Mouse (Mus musculus): Measurements from ENCODE around the gene B230307C23Rik. TPM values are rescaled to one million over a fixed set of nuclear protein-coding genes. Genes with fewer than 3 reads are reported as not detected.
"Not testable (repeated sequence)": the region's sequence is repeated elsewhere in the genome, so short reads cannot be mapped to it uniquely, and the experiment has no call there.

Gene B230307C23Rik
- polyA plus RNA-seq, 1 experiment from 2014 or later: 11.0 TPM

DNA sequence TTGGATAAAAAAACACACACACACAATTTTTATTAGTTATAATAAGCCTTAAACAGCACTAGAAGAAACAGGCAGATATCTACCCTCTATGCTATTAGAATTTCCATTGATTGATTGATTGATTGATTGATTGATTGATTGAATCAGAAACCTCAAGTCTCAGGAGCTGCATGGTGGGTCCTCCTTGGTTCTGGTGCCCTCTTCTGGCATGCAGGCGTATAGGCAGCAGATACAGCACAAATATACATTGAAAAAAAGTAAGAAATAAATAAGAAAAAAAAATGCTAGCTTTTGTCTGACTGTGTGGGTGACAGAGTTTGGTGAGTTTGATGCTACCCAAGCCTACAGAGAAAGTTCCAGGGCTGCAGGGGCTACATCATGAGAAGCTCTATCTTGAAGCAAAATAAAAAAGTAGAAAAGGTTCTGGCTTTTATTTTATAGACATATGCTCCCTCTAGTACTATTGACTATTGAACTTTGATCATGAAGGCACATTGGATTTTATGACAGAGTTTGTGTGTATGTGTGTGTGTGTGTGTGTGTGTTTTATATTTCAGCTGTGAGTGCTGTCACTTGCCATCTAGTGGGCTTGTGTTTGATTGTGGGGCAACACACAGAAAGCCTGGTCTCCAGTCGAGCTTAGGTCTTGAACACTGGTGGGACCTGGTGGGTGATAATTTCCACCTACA is 25.7 kb downstream of the B230307C23Rik start:
- Histone ChIP-seq H3K4me3 (replicated peaks) (no peak overlapping the region), H3K4me2 (no peak overlapping the region), H3K27ac (replicated peaks) (no peak overlapping the region), H3K4me1 (replicated peaks) (no peaks in the 10 kb centered on the region), H3K36me3 (replicated peaks) (0 out of 2 replicates have a peak, but pooled peaks cover 11% of the 10 kb centered on the region), H3K27me3 (no peaks in the 10 kb centered on the region), H3K9ac (no peak overlapping the region), H3K9me3 (replicated peaks) (no peaks in the 10 kb centered on the region)
- 59% methylated on average over 2 of the region's 2 CpGs for WGBS (ENCODE audit: insufficient replicate concordance)
- ATAC-seq (ENCODE audit: insufficient read depth): no peak

- not testable (repeated sequence) for H3K27ac ChIP-seq (replicated peaks); H3K4me1 ChIP-seq (replicated peaks); H3K4me3 ChIP-seq (replicated peaks); H3K4me2 ChIP-seq; H3K27me3 ChIP-seq; H3K36me3 ChIP-seq (replicated peaks); ATAC-seq (ENCODE audit: insufficient read depth); H3K9ac ChIP-seq; H3K9me3 ChIP-seq (replicated peaks)
- 76% methylated on average over 8 of the region's 8 CpGs for WGBS (ENCODE audit: insufficient replicate concordance)
Measured at GRCm38 (mm10) chr16:98026186-98026585, 29.1 kb downstream of the B230307C23Rik start.

DNA sequence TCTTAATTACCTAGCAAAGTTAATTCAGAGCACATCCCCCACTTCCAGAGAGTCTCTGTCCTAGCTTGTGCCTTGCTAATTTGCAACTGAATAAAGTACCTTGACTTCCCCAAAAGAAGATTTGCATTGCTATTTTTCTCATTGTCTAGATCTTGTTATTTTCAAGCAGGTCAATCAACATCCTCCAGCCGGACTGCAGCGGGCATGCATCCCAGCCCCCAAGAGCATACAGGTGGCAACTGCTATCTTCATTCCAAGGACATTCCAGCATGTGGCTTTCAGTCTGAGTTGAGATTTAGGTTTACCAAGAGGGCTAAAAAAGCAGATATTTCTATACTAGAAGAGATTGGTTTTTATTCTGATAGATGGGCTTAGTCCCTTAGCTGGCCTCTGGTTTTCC is 37.9 kb downstream of the B230307C23Rik start:
- 75% methylated on average over 2 of the region's 2 CpGs for WGBS (ENCODE audit: insufficient replicate concordance)
- H3K4me2 ChIP-seq; ATAC-seq (ENCODE audit: insufficient read depth); H3K4me3 ChIP-seq (replicated peaks); H3K27me3 ChIP-seq; H3K27ac ChIP-seq (replicated peaks); H3K9ac ChIP-seq; H3K36me3 ChIP-seq (replicated peaks); H3K9me3 ChIP-seq (replicated peaks); H3K4me1 ChIP-seq (replicated peaks): not testable (repeated sequence)

DNA sequence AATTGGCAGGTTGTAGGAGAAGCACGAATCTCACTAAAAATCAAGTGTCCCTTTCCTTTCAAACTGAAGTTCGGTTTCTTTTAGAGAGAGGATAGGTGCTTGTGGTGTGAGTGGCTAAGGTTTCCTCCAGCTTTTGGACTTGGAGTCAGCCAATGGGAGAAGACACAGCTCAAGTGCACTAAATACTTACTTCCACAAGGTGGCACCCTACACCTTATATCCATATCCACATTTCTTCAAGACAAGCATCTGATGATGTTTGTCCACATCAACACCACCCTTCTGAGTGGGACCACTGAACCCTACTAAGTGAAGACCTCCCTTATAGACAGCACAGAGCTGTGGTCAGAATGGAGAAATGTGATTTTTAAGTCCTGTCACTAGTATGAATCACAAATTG is 44.6 kb downstream of the B230307C23Rik start:
- 54% methylated on average over 2 of the region's 2 CpGs for WGBS (ENCODE audit: insufficient replicate concordance)
- Histone ChIP-seq H3K36me3 (replicated peaks) (no peaks in the 10 kb centered on the region), H3K4me1 (replicated peaks) (no peaks in the 10 kb centered on the region), H3K9me3 (replicated peaks) (no peaks in the 10 kb centered on the region), H3K9ac (no peak overlapping the region), H3K4me2 (no peak overlapping the region), H3K27ac (replicated peaks) (no peak overlapping the region), H3K27me3 (no peaks in the 10 kb centered on the region), H3K4me3 (replicated peaks) (no peak overlapping the region)
- no peak for ATAC-seq (ENCODE audit: insufficient read depth)

- not testable (repeated sequence) for H3K9ac ChIP-seq; H3K9me3 ChIP-seq (replicated peaks); H3K4me3 ChIP-seq (replicated peaks); H3K27me3 ChIP-seq; H3K36me3 ChIP-seq (replicated peaks); ATAC-seq (ENCODE audit: insufficient read depth); H3K27ac ChIP-seq (replicated peaks); H3K4me2 ChIP-seq
- H3K4me1 ChIP-seq (replicated peaks): peaks cover 20% of the 10 kb centered on the region
- WGBS (ENCODE audit: insufficient replicate concordance): 82% methylated on average over 3 of the region's 3 CpGs
Measured at GRCm38 (mm10) chr16:98079382-98079781, 82.3 kb downstream of the B230307C23Rik start.

- Histone ChIP-seq H3K4me1 (replicated peaks) (peaks cover 20% of the 10 kb centered on the region), H3K4me2 (peak overlapping the region; percentile 79), H3K9ac (peak overlapping the region; percentile 79; the same call in 1 of the 2 replicates), H3K4me3 (replicated peaks) (peak overlapping the region; percentile 74)
- H3K36me3 ChIP-seq (replicated peaks); H3K9me3 ChIP-seq (replicated peaks); H3K27ac ChIP-seq (replicated peaks); ATAC-seq (ENCODE audit: insufficient read depth); H3K27me3 ChIP-seq: not testable (repeated sequence)
- 51% methylated on average over 1 of the region's 1 CpGs for WGBS (ENCODE audit: insufficient replicate concordance)
Measured at GRCm38 (mm10) chr16:98081140-98081539, 84.0 kb downstream of the B230307C23Rik start.

Other genes with a start within 250 kb of the B230307C23Rik start
- gene Ripk4, start 233.5 kb upstream of the B230307C23Rik start, polyA plus RNA-seq (2015; fragmentation: Nextera tagmentation; extraction: Ambion mirVana): 3.2 and 3.4 TPM in 2 replicates
- 2.7 TPM in 2 replicates for gene Prdm15, start 145.5 kb upstream of the B230307C23Rik start, polyA plus RNA-seq (2015; fragmentation: Nextera tagmentation; extraction: Ambion mirVana)
- 5.5 and 6.0 TPM in 2 replicates for gene C2cd2, start 34.7 kb upstream of the B230307C23Rik start, polyA plus RNA-seq (2015; fragmentation: Nextera tagmentation; extraction: Ambion mirVana)
- gene Zbtb21, start 34.7 kb upstream of the B230307C23Rik start, polyA plus RNA-seq (2015; fragmentation: Nextera tagmentation; extraction: Ambion mirVana): 3.3 and 3.8 TPM in 2 replicates
- gene A630089N07Rik, start 85.1 kb downstream of the B230307C23Rik start, polyA plus RNA-seq (2015; fragmentation: Nextera tagmentation; extraction: Ambion mirVana): 7.3 and 7.9 TPM in 2 replicates